Comparison of ENCODE assay signal across 31 mouse cellular contexts in genomic region chr13:30777678-30778179, GRCm38 (mm10). TPM values are rescaled to one million over a fixed set of nuclear protein-coding genes. Genes with fewer than 3 reads are reported as not detected.
DNase-seq lines count a peak whose midpoint lies in the region; ATAC-seq lines count a peak whose summit lies in the region.
"Had no signal": no experiment of that assay in that cellular context is flagged by ENCODE, and none has a peak within 500 bp of the region (broad histone marks: within the 10 kb centered on the region; RNA-seq: fewer than 3 reads in every experiment).

No protein-coding gene starts in this region.

- no peaks in the 10 kb centered on the region for H3K27me3 ChIP-seq in hindbrain, embryonic 12.5 days
- H3K27me3 ChIP-seq: embryonic facial prominence, embryonic 13.5 days; forebrain, embryonic 13.5 days; heart, embryonic 12.5 days; heart, embryonic 15.5 days; hindbrain, embryonic 15.5 days had no signal

- H3K27ac ChIP-seq in hindbrain, embryonic 12.5 days: no peak overlapping the region
- H3K27ac ChIP-seq: embryonic facial prominence, embryonic 10.5 days; embryonic facial prominence, embryonic 13.5 days; forebrain, embryonic 13.5 days; gastrocnemius, adult 2 months; heart, embryonic 15.5 days; hindbrain, embryonic 15.5 days had no signal

- no peak overlapping the region for H3K9ac ChIP-seq in hindbrain, embryonic 12.5 days
- H3K9ac ChIP-seq: embryonic facial prominence, embryonic 13.5 days; forebrain, embryonic 13.5 days; forebrain, postnatal 0 days; heart, embryonic 12.5 days; heart, embryonic 15.5 days; hindbrain, embryonic 15.5 days had no signal

- no peaks in the 10 kb centered on the region for H3K36me3 ChIP-seq in hindbrain, embryonic 12.5 days
- H3K36me3 ChIP-seq: embryonic facial prominence, embryonic 10.5 days; embryonic facial prominence, embryonic 13.5 days; G1E; heart, embryonic 12.5 days; heart, embryonic 15.5 days; hindbrain, embryonic 15.5 days had no signal

- peak; percentile 94 for ATAC-seq in CD4-positive, CD25-positive, alpha-beta regulatory T cell, adult 4 months
- ATAC-seq in hindbrain, embryonic 12.5 days (ENCODE audit: low FRiP score): no peak
- ATAC-seq: forebrain, embryonic 13.5 days; forebrain, postnatal 0 days; intestine, embryonic 16.5 days; Patski had no signal

- 80% methylated on average over 11 of the region's 11 CpGs for WGBS in hindbrain, embryonic 12.5 days

- intact Hi-C loops in heart, postnatal 25 days (cut with DNase I): no loop called here

- no peak overlapping the region for H3K4me2 ChIP-seq in hindbrain, embryonic 12.5 days (replicated peaks)
- H3K4me2 ChIP-seq: embryonic facial prominence, embryonic 13.5 days; forebrain, embryonic 13.5 days; heart, embryonic 12.5 days; heart, embryonic 15.5 days; hindbrain, embryonic 15.5 days had no signal

- DNase-seq in heart, adult 11 months: peak; percentile 53
- no peak for DNase-seq in heart, postnatal 25 days (ENCODE audit: low spot score)
- DNase-seq in induced T-regulatory cell, adult 2 months (ENCODE audit: low read depth): peak; percentile 74
- DNase-seq in lung, postnatal 10 days: no peak
- DNase-seq: adrenal gland, adult 2 months; adrenal gland, postnatal 25 days; B cell, adult 2 months; cerebellum, adult 11-12 months; cerebellum, adult 8-10 months; cerebellum, postnatal 10 days; cerebellum, postnatal 36 days; embryo, embryonic 11 days; forebrain, postnatal 0 days; gastrocnemius, adult 2 months; gastrocnemius, postnatal 14 days; heart, adult 18-20 months; heart, postnatal 10 days; heart, postnatal 4 days; kidney, adult 18-20 months had no signal

- no peak overlapping the region for H3K4me3 ChIP-seq in hindbrain, embryonic 12.5 days
- H3K4me3 ChIP-seq: embryonic facial prominence, embryonic 10.5 days; embryonic facial prominence, embryonic 13.5 days; erythroblast, embryonic 14.5 days; forebrain, embryonic 13.5 days; gastrocnemius, adult 2 months; heart, embryonic 12.5 days; heart, embryonic 15.5 days; hindbrain, embryonic 15.5 days had no signal

- no peaks in the 10 kb centered on the region for H3K9me3 ChIP-seq in hindbrain, embryonic 12.5 days (replicated peaks)
- H3K9me3 ChIP-seq: embryonic facial prominence, embryonic 10.5 days; embryonic facial prominence, embryonic 13.5 days; forebrain, embryonic 13.5 days; G1E; heart, embryonic 12.5 days; heart, embryonic 15.5 days; hindbrain, embryonic 15.5 days had no signal

- H3K4me1 ChIP-seq in hindbrain, embryonic 12.5 days: peaks cover 9% of the 10 kb centered on the region
- H3K4me1 ChIP-seq: forebrain, embryonic 13.5 days; hindbrain, embryonic 15.5 days had no signal

RNA-seq across cellular contexts. Expression of gene Irf4, which starts 28.7 kb away (rescaled TPM):
- 1 to 10 TPM in 1 of 2 experiments, under 1 TPM in 1; 0.99 to 1.3 TPM for total RNA-seq in heart, postnatal 25 days (2021)
- polyA plus RNA-seq in CD4-positive, CD25-positive, alpha-beta regulatory T cell, adult 4 months (2017; shearing (Covaris generic)): 10 to 100 TPM; 14.8 to 22.6 TPM
- polyA plus RNA-seq in hindbrain, embryonic 12.5 days (2016; fragmentation: Nextera tagmentation; extraction: Ambion mirVana): 0.10 TPM in 1 of 2 replicates, not detected in the other
- polyA plus RNA-seq: erythroblast, embryonic 14.5 days; G1E had no signal

Comparison
In these comparisons a context has a peak if more than half of its experiments do, and no peak if none do; other contexts are left out.
1. DNase-seq: peak in heart, adult 11 months (single experiment) and induced T-regulatory cell, adult 2 months (single experiment); none in heart, postnatal 25 days (single experiment) and lung, postnatal 10 days (single experiment).
2. RNA of gene Irf4, which starts 28.7 kb away (polyA plus RNA-seq): 14.8 to 22.6 TPM in CD4-positive, CD25-positive, alpha-beta regulatory T cell, adult 4 months; 0.10 TPM in hindbrain, embryonic 12.5 days; every median in the first group is over 10 times any median in the second.